Mouse (Mus musculus): ENCODE results near the gene Rassf9. TPM values are rescaled to one million over a fixed set of nuclear protein-coding genes. Genes with fewer than 3 reads are reported as not detected.

Gene Rassf9
- polyA plus RNA-seq, 1 experiment from 2014 or later: 3.3 TPM

DNA sequence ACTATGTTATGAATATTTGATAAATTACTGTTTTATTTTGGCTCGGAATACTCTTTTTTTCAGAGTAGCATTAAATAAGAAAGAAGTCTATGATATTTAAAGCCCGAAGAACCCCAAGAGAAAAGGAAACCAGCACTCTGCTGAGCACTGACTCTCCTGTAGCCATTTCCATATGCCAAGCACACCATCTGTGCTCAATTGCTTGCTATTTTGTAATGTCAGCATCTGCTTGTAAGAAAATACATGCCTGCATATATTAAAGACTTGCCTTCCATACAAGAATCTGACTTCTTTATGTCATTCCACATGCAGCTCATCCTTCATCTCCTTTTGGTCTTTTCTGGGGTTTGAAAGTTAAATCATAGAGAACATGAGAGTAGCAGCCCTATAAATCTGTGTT, 82.3 kb downstream of the Rassf9 start:
- no peaks in the 10 kb centered on the region for H3K27me3 ChIP-seq
- H3K4me3 ChIP-seq: no peak overlapping the region
- ATAC-seq (ENCODE audit: insufficient number of reproducible peaks, insufficient read depth, low FRiP score, low TSS enrichment, low read depth): peak; percentile 52; the same call in 1 of the 2 replicates
- H3K36me3 ChIP-seq: no peaks in the 10 kb centered on the region
- H3K27ac ChIP-seq: no peak overlapping the region
- 25% methylated on average over 2 of the region's 2 CpGs for WGBS
- H3K4me2 ChIP-seq: no peak overlapping the region; the same call in 1 of the 2 replicates
- no peaks in the 10 kb centered on the region for H3K9me3 ChIP-seq
- no peak overlapping the region for H3K9ac ChIP-seq
- H3K4me1 ChIP-seq: peaks cover 4% of the 10 kb centered on the region

Other genes with a start within 250 kb of the Rassf9 start
- gene Nts, start 21.7 kb upstream of the Rassf9 start, polyA plus RNA-seq (2015; fragmentation: Nextera tagmentation; extraction: Ambion mirVana): 13.4 and 18.1 TPM in 2 replicates